Comparison of ENCODE assay signal across 8 mouse cellular contexts in the genomic region with DNA sequence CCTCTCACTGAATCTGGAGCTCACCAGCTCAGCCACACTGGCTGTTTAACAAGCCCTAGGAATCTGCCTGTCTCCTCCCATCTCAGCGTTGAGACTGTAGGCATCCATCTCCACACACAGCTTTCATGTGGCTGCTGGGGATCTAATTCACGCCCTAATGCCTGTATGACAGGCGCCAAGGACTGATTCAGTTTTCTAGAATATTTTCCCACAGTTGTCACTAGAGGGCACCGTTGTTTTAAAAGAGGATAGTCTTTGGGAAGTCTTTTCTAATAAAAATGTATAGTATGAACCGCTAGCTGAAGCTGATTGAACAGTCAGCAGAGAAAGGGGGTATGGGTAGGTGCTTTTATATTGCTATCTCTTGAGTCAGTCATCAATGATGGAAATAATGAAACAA. TPM values are rescaled to one million over a fixed set of nuclear protein-coding genes. Genes with fewer than 3 reads are reported as not detected.
DNase-seq lines count a peak whose midpoint lies in the region; ATAC-seq and TF ChIP-seq lines count a peak whose summit lies in the region.

No protein-coding gene starts in this region.

- TF ChIP-seq POLR2A in limb, embryonic 14.5 days (IDR thresholded peaks at IDR 0.05; ENCODE audit: borderline replicate concordance, extremely low read depth, insufficient read depth, insufficient read length) = no peak

- no peak overlapping the region for H3K9ac ChIP-seq in embryonic facial prominence, embryonic 14.5 days (ENCODE audit: low read depth, low read length)
- H3K9ac ChIP-seq in limb, embryonic 14.5 days (ENCODE audit: low read depth, low read length, severe bottlenecking) = no peak overlapping the region

- peak; percentile 35 for ATAC-seq in frontal cortex, adult (ENCODE audit: low TSS enrichment)
- ATAC-seq in embryonic facial prominence, embryonic 14.5 days (ENCODE audit: low read depth) = 0 out of 2 replicates have a peak, but pooled peaks have one; percentile 22
- ATAC-seq in limb, embryonic 14.5 days (ENCODE audit: low FRiP score, low read depth) = no peak; the same call in 1 of the 2 replicates

- H3K27ac ChIP-seq in embryonic facial prominence, embryonic 14.5 days (replicated peaks; ENCODE audit: low read depth, low read length) = no peak overlapping the region
- H3K27ac ChIP-seq in limb, embryonic 14.5 days (replicated peaks; ENCODE audit: low read depth, low read length) = no peak overlapping the region

- DNase-seq in frontal cortex, postnatal 10 days (ENCODE audit: low spot score in 2 of 2) = no peak
- DNase-seq in spleen, postnatal 36 days (ENCODE audit: low spot score in 2 of 2) = peak; percentile 10 to 47
- no peak for DNase-seq in spleen, postnatal 14 days (ENCODE audit: low spot score in 2 of 2)
- peak; percentile 75 for DNase-seq in embryonic facial prominence, embryonic 14.5 days (ENCODE audit: low spot score)
- DNase-seq in limb, embryonic 14.5 days (ENCODE audit: low spot score) = peak; percentile 73
- peak; percentile 35 for DNase-seq in naive thymus-derived CD4-positive, alpha-beta T cell, adult 2 months (ENCODE audit: low read depth)
- no peak for DNase-seq in testis, postnatal 10 days (ENCODE audit: low spot score)

- 21% methylated on average over 5 of the region's 5 CpGs for WGBS in embryonic facial prominence, embryonic 14.5 days
- 17% methylated on average over 5 of the region's 5 CpGs for WGBS in limb, embryonic 14.5 days

- H3K36me3 ChIP-seq in embryonic facial prominence, embryonic 14.5 days (ENCODE audit: control insufficient read depth, insufficient read depth, low read length) = peaks cover 3% of the 10 kb centered on the region; the same call in 1 of the 2 replicates
- peaks cover 8% of the 10 kb centered on the region for H3K36me3 ChIP-seq in limb, embryonic 14.5 days (ENCODE audit: control insufficient read depth, insufficient read depth, low read length)

- H3K4me2 ChIP-seq in embryonic facial prominence, embryonic 14.5 days (ENCODE audit: low read depth, low read length) = no peak overlapping the region
- H3K4me2 ChIP-seq in limb, embryonic 14.5 days (replicated peaks; ENCODE audit: low read depth, low read length, severe bottlenecking) = no peak overlapping the region

- H3K27me3 ChIP-seq in embryonic facial prominence, embryonic 14.5 days (replicated peaks; ENCODE audit: control insufficient read depth, insufficient read depth, low read length) = no peaks in the 10 kb centered on the region
- H3K27me3 ChIP-seq in limb, embryonic 14.5 days (ENCODE audit: control insufficient read depth, insufficient read depth, low read length) = no peaks in the 10 kb centered on the region

- H3K9me3 ChIP-seq in embryonic facial prominence, embryonic 14.5 days (ENCODE audit: control insufficient read depth, low read length) = no peaks in the 10 kb centered on the region
- H3K9me3 ChIP-seq in limb, embryonic 14.5 days (ENCODE audit: control insufficient read depth, low read length) = no peaks in the 10 kb centered on the region

- H3K4me1 ChIP-seq in embryonic facial prominence, embryonic 14.5 days (ENCODE audit: control insufficient read depth, insufficient read depth, low read length) = no peaks in the 10 kb centered on the region
- H3K4me1 ChIP-seq in limb, embryonic 14.5 days (ENCODE audit: control insufficient read depth, insufficient read depth, low read length) = no peaks in the 10 kb centered on the region

- H3K4me3 ChIP-seq in embryonic facial prominence, embryonic 14.5 days (ENCODE audit: low read depth, low read length) = no peak overlapping the region
- H3K4me3 ChIP-seq in limb, embryonic 14.5 days (replicated peaks; ENCODE audit: low read length) = no peak overlapping the region

RNA-seq across cellular contexts. Expression of a gene that starts 34.1 kb away (rescaled TPM):
- 56.8 and 61.8 TPM in 2 replicates for polyA plus RNA-seq in embryonic facial prominence, embryonic 14.5 days (2014; fragmentation: Nextera tagmentation; extraction: Ambion mirVana)
- polyA plus RNA-seq in limb, embryonic 14.5 days (2012; rRNA removed) = 33.3 and 52.8 TPM in 2 replicates
- polyA plus RNA-seq in limb, embryonic 14.5 days (2014; fragmentation: Nextera tagmentation; extraction: Ambion mirVana) = 62.2 TPM in 2 replicates

Comparison
In these comparisons a context has a peak if more than half of its experiments do, and no peak if none do; other contexts are left out.
1. DNase-seq: peak in spleen, postnatal 36 days (2 of 2), embryonic facial prominence, embryonic 14.5 days (single experiment), limb, embryonic 14.5 days (single experiment) and naive thymus-derived CD4-positive, alpha-beta T cell, adult 2 months (single experiment); none in frontal cortex, postnatal 10 days (0 of 2), spleen, postnatal 14 days (0 of 2) and testis, postnatal 10 days (single experiment).